Mouse (Mus musculus): ENCODE data around the gene Tekt3. TPM values are rescaled to one million over a fixed set of nuclear protein-coding genes. Genes with fewer than 3 reads are reported as not detected.

The Tekt3 gene
- polyA plus RNA-seq, 1 experiment from 2014 or later, result not detected

- ATAC-seq (ENCODE audit: low FRiP score, low TSS enrichment) (no peak), DNase-seq (no peak)
- 91% methylated on average over 9 of the region's 9 CpGs for WGBS
Measured at GRCm38 (mm10) chr11:63026651-63027141, 34.8 kb upstream of the Tekt3 start.

DNA sequence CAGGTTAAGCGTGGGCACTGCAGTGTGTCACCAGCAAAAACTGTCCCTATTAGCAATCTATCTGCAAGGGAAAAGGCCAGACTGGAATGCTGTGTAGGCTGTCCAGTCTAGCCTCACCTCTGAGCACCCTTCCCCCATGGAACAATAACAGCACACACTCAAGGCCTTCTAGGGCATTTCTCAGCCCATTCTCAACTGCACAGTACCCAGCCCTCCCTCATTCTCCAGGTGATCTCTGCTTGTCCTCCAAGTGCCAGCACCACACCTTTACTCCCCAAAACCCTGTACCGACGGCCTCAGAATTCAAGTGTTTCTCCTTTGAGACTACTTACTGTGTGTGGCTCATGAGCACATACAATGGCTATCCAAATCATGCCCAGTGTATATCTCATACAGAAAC is 33.3 kb upstream of the Tekt3 start:
- Histone ChIP-seq H3K27ac (replicated peaks; ENCODE audit: low read depth, low read length) (no peak overlapping the region), H3K4me1 (ENCODE audit: control insufficient read depth, insufficient read depth, low read length) (no peaks in the 10 kb centered on the region), H3K36me3 (ENCODE audit: control insufficient read depth, insufficient read depth, low read length) (no peaks in the 10 kb centered on the region), H3K9me3 (ENCODE audit: control insufficient read depth, low read length) (0 out of 2 replicates have a peak, but pooled peaks cover 4% of the 10 kb centered on the region), H3K27me3 (ENCODE audit: control insufficient read depth, insufficient read depth, low read length) (no peaks in the 10 kb centered on the region), H3K4me3 (replicated peaks; ENCODE audit: low read depth, low read length) (no peak overlapping the region), H3K9ac (replicated peaks; ENCODE audit: low read length) (no peak overlapping the region), H3K4me2 (ENCODE audit: low read length) (no peak overlapping the region)
- WGBS, result 94% methylated on average over 3 of the region's 3 CpGs
- ATAC-seq (ENCODE audit: low FRiP score, low TSS enrichment) (no peak), DNase-seq (no peak)

More at GRCm38 (mm10) chr11:63026651-63027141, 34.8 kb upstream of the Tekt3 start:
- no peaks in the 10 kb centered on the region for H3K4me1 ChIP-seq (ENCODE audit: control insufficient read depth, insufficient read depth, low read length)
- H3K4me3 ChIP-seq (replicated peaks; ENCODE audit: low read depth, low read length), result no peak overlapping the region
- H3K9ac ChIP-seq (replicated peaks; ENCODE audit: low read length), result no peak overlapping the region
- no peak overlapping the region for H3K4me2 ChIP-seq (ENCODE audit: low read length)
- no peaks in the 10 kb centered on the region for H3K9me3 ChIP-seq (ENCODE audit: control insufficient read depth, low read length)
- H3K27ac ChIP-seq (replicated peaks; ENCODE audit: low read depth, low read length), result no peak overlapping the region
- no peaks in the 10 kb centered on the region for H3K27me3 ChIP-seq (ENCODE audit: control insufficient read depth, insufficient read depth, low read length)
- no peaks in the 10 kb centered on the region for H3K36me3 ChIP-seq (ENCODE audit: control insufficient read depth, insufficient read depth, low read length)

DNA sequence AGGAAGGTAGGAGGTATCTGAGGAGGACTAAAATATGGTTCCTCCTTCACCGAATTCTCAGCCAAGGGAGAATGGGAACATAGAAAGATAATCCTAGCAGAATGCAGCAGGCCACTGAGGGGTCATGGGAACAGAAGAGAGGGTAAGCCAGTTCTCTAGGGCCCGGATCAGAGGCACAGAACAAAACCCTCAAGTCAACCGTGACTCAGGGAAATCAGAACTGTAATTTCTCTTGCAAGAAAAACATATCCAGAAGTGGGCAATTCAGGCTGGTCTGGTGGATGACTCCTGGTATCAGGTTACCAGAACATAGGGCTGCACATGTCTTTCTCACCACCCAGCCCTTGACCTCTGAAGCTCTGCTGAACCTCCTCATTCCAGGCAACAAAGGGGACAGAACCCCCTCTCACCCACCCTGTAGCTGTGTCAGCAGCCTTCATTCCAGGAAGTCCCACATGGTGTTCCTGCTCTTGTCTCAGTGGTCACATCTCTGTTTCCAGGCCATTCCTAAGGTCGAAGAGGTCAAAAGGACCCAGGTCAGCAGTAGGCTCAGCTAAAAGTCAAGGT is 32.2 kb upstream of the Tekt3 start:
- Histone ChIP-seq H3K4me3 (replicated peaks; ENCODE audit: low read depth, low read length) (no peak overlapping the region), H3K9me3 (ENCODE audit: control insufficient read depth, low read length) (0 out of 2 replicates have a peak, but pooled peaks cover 5% of the 10 kb centered on the region), H3K27ac (replicated peaks; ENCODE audit: low read depth, low read length) (no peak overlapping the region), H3K4me1 (ENCODE audit: control insufficient read depth, insufficient read depth, low read length) (no peaks in the 10 kb centered on the region), H3K4me2 (ENCODE audit: low read length) (no peak overlapping the region), H3K36me3 (ENCODE audit: control insufficient read depth, insufficient read depth, low read length) (no peaks in the 10 kb centered on the region), H3K27me3 (ENCODE audit: control insufficient read depth, insufficient read depth, low read length) (no peaks in the 10 kb centered on the region), H3K9ac (replicated peaks; ENCODE audit: low read length) (no peak overlapping the region)
- no peak for ATAC-seq (ENCODE audit: low FRiP score, low TSS enrichment)
- 47% methylated on average over 4 of the region's 4 CpGs for WGBS
- no peak for DNase-seq

DNA sequence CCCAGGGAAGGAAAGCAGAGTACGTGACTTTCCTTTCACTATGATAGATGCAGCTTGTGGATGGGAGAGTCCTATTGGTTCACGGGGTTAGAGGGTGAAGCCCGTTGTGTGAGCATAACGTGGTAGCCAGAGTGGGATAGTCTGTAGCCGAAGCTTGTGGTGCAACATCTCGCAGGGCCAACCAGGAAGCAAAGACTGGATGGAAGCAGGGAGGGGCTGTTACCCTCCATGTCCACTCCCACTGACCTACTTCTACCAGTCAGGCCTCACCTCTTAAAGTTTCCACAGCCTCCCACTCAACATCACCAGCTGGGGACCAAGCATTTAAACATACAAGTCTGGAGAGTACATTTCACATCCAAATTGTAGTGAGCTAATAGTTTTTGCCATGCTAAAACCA is 31.7 kb upstream of the Tekt3 start:
- WGBS, result 90% methylated on average over 6 of the region's 6 CpGs
- DNase-seq (no peak), ATAC-seq (ENCODE audit: low FRiP score, low TSS enrichment) (no peak)
- Histone ChIP-seq H3K9me3 (ENCODE audit: control insufficient read depth, low read length) (0 out of 2 replicates have a peak, but pooled peaks cover 5% of the 10 kb centered on the region), H3K9ac (replicated peaks; ENCODE audit: low read length) (no peak overlapping the region), H3K27ac (replicated peaks; ENCODE audit: low read depth, low read length) (no peak overlapping the region), H3K4me3 (replicated peaks; ENCODE audit: low read depth, low read length) (no peak overlapping the region), H3K36me3 (ENCODE audit: control insufficient read depth, insufficient read depth, low read length) (no peaks in the 10 kb centered on the region), H3K27me3 (ENCODE audit: control insufficient read depth, insufficient read depth, low read length) (no peaks in the 10 kb centered on the region), H3K4me2 (ENCODE audit: low read length) (no peak overlapping the region), H3K4me1 (ENCODE audit: control insufficient read depth, insufficient read depth, low read length) (no peaks in the 10 kb centered on the region)

- DNase-seq (no peak), ATAC-seq (ENCODE audit: low FRiP score, low TSS enrichment) (no peak)
- 84% methylated on average over 11 of the region's 11 CpGs for WGBS
- Histone ChIP-seq H3K27ac (replicated peaks; ENCODE audit: low read depth, low read length) (no peak overlapping the region), H3K4me2 (ENCODE audit: low read length) (no peak overlapping the region), H3K36me3 (ENCODE audit: control insufficient read depth, insufficient read depth, low read length) (no peaks in the 10 kb centered on the region), H3K9ac (replicated peaks; ENCODE audit: low read length) (no peak overlapping the region), H3K27me3 (ENCODE audit: control insufficient read depth, insufficient read depth, low read length) (no peaks in the 10 kb centered on the region), H3K4me3 (replicated peaks; ENCODE audit: low read depth, low read length) (no peak overlapping the region), H3K9me3 (ENCODE audit: control insufficient read depth, low read length) (0 out of 2 replicates have a peak, but pooled peaks cover 5% of the 10 kb centered on the region), H3K4me1 (ENCODE audit: control insufficient read depth, insufficient read depth, low read length) (no peaks in the 10 kb centered on the region)
Measured at GRCm38 (mm10) chr11:63035420-63036211, 25.8 kb upstream of the Tekt3 start.

- H3K4me2 ChIP-seq (ENCODE audit: low read length), result no peak overlapping the region
- H3K4me3 ChIP-seq (replicated peaks; ENCODE audit: low read depth, low read length), result no peak overlapping the region
- no peaks in the 10 kb centered on the region for H3K4me1 ChIP-seq (ENCODE audit: control insufficient read depth, insufficient read depth, low read length)
- H3K27ac ChIP-seq (replicated peaks; ENCODE audit: low read depth, low read length), result no peak overlapping the region
- no peaks in the 10 kb centered on the region for H3K9me3 ChIP-seq (ENCODE audit: control insufficient read depth, low read length)
- ATAC-seq (ENCODE audit: low FRiP score, low TSS enrichment) (no peak), DNase-seq (no peak)
- no peaks in the 10 kb centered on the region for H3K36me3 ChIP-seq (ENCODE audit: control insufficient read depth, insufficient read depth, low read length)
- WGBS, result 74% methylated on average over 12 of the region's 12 CpGs
- no peaks in the 10 kb centered on the region for H3K27me3 ChIP-seq (ENCODE audit: control insufficient read depth, insufficient read depth, low read length)
- no peak overlapping the region for H3K9ac ChIP-seq (replicated peaks; ENCODE audit: low read length)
Measured at GRCm38 (mm10) chr11:63040002-63040661, 21.3 kb upstream of the Tekt3 start.

DNA sequence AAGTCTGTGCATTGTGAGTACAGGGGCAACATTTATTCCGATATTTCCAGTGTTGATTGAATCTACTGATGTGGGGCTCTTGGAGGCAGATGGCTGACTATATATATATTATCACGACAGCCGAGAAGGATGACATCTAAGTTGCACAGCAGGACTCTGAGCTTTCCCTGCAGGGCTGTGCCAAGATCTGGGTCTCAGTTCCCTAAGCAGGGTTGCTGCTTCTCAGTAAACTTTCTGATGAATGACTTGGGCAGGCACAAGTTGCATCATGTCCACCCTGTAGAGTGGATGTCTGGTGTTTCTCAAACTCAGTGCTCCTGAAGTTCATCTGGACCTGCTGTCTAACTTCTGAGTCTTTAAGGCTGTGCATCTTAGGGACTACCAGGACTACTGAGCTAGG is 15.7 kb upstream of the Tekt3 start:
- ATAC-seq (ENCODE audit: low FRiP score, low TSS enrichment) (no peak), DNase-seq (no peak)
- no peaks in the 10 kb centered on the region for H3K36me3 ChIP-seq (ENCODE audit: control insufficient read depth, insufficient read depth, low read length)
- no peak overlapping the region for H3K27ac ChIP-seq (replicated peaks; ENCODE audit: low read depth, low read length)
- no peaks in the 10 kb centered on the region for H3K9me3 ChIP-seq (ENCODE audit: control insufficient read depth, low read length)
- H3K4me2 ChIP-seq (ENCODE audit: low read length), result no peak overlapping the region
- H3K27me3 ChIP-seq (ENCODE audit: control insufficient read depth, insufficient read depth, low read length), result no peaks in the 10 kb centered on the region
- no peaks in the 10 kb centered on the region for H3K4me1 ChIP-seq (ENCODE audit: control insufficient read depth, insufficient read depth, low read length)
- H3K9ac ChIP-seq (replicated peaks; ENCODE audit: low read length), result no peak overlapping the region
- 73% methylated on average over 3 of the region's 3 CpGs for WGBS
- H3K4me3 ChIP-seq (replicated peaks; ENCODE audit: low read depth, low read length), result no peak overlapping the region

DNA sequence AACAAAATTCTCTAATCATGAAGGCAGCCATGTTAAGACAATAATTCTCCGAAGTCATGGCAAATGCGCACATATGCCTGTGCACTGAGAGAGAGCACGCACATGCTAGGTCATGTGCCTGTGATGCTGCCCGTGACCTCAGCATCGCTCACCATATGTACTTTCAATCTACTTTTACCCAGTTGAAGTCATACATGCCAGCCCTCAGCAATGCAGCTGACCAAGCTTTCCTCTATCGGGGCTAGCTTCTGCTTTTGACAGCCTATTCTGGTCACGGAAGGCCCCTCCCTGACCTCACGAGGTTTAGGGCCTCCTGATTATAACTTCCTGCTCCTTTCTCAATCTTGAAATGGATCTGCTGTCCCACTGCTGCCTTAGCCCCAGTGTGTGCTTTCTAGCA is 15.1 kb upstream of the Tekt3 start:
- Histone ChIP-seq H3K36me3 (ENCODE audit: control insufficient read depth, insufficient read depth, low read length) (no peaks in the 10 kb centered on the region), H3K4me1 (ENCODE audit: control insufficient read depth, insufficient read depth, low read length) (no peaks in the 10 kb centered on the region), H3K4me2 (ENCODE audit: low read length) (no peak overlapping the region), H3K27ac (replicated peaks; ENCODE audit: low read depth, low read length) (no peak overlapping the region), H3K9ac (replicated peaks; ENCODE audit: low read length) (no peak overlapping the region), H3K27me3 (ENCODE audit: control insufficient read depth, insufficient read depth, low read length) (no peaks in the 10 kb centered on the region), H3K9me3 (ENCODE audit: control insufficient read depth, low read length) (no peaks in the 10 kb centered on the region), H3K4me3 (replicated peaks; ENCODE audit: low read depth, low read length) (no peak overlapping the region)
- no peak for DNase-seq
- WGBS, result 96% methylated on average over 8 of the region's 8 CpGs
- no peak for ATAC-seq (ENCODE audit: low FRiP score, low TSS enrichment)
